Mouse (Mus musculus) layer of hippocampus, adult 9-11 months (tissue): ENCODE measurements around the gene Tspan5.
A peak's percentile ranks its signal among the peaks of the same experiment; 100 is the strongest.

ENCODE experiments used
- DNase-seq: peaks from one replicate; pipeline ENCODE4 v3.0.0; 2022

Tspan5 gene

GRCm38 (mm10) chr3:138773871-138774606 lies 32.0 kb downstream of the Tspan5 start:
- DNase-seq, result no peak

DNA sequence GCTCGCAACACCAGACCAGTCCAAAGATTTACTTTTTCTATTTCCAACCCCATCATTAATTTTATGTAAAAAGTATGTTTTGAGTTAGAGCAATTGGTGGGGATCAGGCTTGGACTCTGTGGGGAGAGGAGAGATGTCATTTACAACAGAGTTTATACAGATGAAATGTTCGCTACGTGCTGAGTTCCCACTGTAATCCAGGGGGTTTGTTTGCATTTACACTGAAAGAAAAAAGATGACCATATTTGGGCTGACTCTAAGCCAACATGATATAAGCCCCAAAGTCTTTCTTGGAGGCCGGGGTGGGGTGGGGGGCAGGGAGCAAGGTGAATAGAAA lies 32.6 kb downstream of the Tspan5 start:
- no peak for DNase-seq

DNA sequence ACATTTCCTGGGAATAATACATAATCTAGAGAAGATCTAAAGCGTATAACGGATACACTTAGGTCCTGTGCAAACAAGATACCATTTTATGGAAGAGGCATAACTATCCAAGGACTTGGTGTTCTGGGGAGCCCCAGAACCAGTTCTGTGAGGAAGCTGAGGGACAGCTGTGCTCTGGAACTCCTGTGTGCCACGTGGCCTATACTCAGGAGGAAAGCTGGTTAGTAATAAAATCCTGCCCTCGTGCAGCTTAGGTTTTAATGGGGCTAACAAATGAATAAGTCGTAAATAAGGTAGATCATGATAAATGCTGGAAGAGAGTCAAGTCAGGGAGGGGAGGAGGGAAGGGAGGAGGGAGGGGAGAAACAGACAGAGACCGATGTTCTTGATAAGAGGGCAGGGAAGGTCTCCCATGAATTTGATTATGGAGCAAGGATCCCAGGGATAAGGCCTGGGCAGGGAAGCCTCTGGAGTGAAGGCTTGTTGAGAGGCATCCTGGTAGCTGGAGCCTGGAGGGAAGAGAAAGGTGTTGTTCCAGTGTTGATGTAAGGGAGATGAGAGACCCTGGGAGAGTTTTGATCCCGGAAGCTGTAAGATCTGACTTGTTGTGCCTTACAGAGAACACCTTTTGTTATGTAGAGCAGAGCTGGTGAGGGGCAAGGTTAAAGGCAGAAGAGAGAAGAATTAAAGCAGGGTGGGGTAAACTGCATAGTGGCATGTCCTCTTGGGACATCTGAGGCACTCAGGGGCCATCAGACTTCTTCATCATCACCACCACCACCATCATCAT lies 34.1 kb downstream of the Tspan5 start:
- no peak for DNase-seq

DNA sequence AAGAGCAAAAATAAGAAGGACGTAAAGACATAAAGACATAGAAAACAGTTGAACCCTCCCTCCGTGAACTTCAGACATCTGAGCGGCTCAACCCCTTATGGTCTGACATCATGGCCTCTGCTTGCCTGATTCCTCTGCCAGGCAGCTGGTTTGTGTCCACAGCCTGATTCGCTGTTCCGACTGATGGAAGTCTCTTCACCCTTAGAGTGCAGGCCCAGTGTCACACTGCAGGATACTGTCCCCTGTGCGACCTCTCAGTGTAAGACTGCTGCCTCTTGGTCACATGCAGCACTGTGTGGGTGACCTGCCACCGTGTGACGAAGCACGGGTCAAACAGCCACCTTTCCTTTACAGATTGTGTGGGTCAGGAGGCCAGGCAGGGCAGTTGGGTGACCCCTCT lies 39.5 kb downstream of the Tspan5 start:
- no peak for DNase-seq

DNA sequence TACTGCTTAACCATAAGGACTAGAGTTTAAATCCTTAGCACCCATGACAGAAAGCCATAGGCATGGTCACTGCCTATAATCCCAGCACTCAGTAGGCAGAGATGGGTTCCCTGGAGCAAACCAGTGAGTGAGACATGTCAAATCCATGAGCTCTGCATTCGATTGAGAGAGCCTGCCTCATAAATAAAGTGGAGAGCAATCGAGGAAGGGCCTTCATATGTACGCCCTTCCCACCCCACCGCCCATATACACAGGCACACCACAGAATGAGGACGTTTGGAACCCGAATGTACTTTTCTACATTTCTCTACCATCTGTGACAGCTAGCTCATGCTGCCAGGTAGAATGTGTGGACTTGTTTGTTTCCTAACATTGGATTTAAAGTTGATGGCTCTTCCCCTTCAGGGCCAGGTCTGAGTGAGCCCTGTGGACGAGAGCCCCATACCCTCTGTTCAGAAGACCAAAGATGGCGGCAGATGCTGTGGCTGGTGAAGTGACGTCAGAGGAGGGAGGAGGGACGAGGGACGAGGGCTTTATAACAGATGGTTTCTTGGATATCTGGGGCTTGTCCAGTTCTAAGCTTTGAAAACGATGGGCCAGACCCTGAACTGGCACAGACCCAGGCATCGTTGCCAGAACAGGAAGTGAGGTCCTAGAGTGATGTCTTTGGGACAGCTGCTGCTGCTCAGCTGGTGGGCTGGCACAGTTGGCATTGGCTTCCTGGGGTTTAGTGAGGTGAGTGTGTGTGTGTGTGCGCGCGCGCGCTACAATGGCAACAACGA lies 42.1 kb downstream of the Tspan5 start:
- DNase-seq, result no peak

- DNase-seq, result no peak
Observed at GRCm38 (mm10) chr3:138784641-138785025, 42.6 kb downstream of the Tspan5 start.

- peak; percentile 83 for DNase-seq
Observed at GRCm38 (mm10) chr3:138787758-138788488, 45.9 kb downstream of the Tspan5 start.

- no peak for DNase-seq
Observed at GRCm38 (mm10) chr3:138788489-138788850, 46.5 kb downstream of the Tspan5 start.

GRCm38 (mm10) chr3:138789275-138789674 lies 47.3 kb downstream of the Tspan5 start:
- no peak for DNase-seq

- DNase-seq, result no peak
Observed at GRCm38 (mm10) chr3:138794533-138794932, 52.5 kb downstream of the Tspan5 start.

- no peak for DNase-seq
Observed at GRCm38 (mm10) chr3:138795951-138796350, 54.0 kb downstream of the Tspan5 start.

DNA sequence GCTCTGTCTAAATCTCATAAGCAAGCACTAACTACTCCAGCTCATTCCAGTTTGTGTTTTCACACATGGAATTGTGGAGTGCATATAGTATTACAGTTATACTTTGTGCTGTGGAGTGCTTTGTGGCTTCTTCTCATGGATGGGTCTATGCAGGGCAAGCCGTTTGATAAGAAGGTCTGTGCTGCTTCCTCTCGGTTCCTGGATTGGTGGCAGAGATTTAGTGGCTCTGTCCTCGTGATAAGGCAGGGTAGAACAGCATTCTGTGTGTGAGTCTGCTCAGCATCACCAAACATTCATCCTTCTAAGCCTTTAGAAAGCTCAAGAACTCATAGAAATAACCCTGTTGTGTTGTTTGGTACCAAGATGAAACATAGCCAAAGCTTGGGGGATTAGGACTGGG lies 54.6 kb downstream of the Tspan5 start:
- no peak for DNase-seq

GRCm38 (mm10) chr3:138800664-138801411 lies 58.8 kb downstream of the Tspan5 start:
- DNase-seq, result peak; percentile 52

- DNase-seq, result no peak
Observed at GRCm38 (mm10) chr3:138801661-138802060, 59.7 kb downstream of the Tspan5 start.

DNA sequence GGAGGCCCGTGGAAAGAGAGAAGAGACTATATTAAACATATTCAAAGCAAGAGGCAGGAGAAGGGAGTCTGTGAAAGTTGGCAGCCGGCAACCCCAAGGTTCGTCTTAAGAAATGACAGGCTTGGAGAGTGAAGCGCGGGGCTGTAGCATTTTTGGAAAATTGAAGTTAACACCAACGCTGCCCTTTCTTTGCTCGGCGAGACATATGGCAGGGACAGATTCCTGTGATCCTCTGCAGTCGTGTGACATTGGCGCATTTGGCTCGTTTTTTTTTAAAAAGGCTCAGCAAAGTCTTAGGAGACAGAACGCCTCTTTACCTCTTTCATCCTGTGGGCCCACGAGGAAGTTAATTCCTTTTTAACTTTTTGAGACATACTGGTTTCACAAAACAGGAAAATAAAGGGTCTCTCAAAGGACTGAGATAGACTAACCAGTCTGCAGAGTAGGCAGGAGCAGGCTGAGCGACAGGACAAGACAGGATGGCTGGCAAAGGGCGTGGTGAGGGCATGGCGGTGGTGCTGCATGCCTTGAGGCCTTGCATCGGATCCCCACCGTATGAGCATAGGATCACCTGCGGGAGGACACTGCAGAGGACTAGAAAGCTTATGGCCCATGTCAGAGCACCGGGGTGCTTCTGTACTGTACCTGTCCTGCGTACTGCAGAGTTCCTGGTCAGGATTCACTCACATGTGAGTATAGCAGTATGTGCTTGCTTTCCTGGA lies 60.9 kb downstream of the Tspan5 start:
- DNase-seq, result peak; percentile 38

DNA sequence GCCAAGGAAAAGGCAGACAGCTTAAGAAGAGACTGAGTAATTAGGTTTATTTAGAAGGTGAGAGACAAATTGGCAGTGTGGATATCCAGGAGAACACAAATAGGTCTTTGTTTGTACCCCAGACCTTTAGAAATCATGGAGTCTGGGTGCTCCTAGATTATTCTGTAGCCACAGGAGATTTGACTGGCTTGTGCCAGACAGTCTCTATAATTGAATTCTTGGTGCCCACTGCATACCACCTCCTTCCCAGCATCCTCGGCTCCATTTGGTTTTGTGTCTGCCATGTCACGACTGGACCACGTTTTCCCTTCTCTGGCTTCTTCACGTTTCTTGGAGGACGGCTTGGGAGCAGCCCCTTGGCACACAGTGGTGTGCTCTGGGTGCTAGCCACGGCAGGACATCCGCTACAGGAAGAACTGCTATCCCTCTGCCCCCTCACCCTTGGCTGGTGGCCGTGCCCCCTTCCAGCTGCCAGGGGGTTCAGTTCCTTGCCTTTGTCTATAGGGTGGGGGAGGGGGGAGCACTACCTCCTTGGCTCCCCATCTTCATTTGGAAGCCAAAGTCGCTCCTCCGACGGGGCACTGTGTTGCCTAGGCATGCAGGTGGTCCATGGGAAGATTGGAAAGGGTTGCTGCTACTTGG lies 61.6 kb downstream of the Tspan5 start:
- DNase-seq, result no peak

- DNase-seq, result no peak
Observed at GRCm38 (mm10) chr3:138804104-138805048, 62.4 kb downstream of the Tspan5 start.

GRCm38 (mm10) chr3:138807795-138808194 lies 65.8 kb downstream of the Tspan5 start:
- DNase-seq, result no peak

GRCm38 (mm10) chr3:138809509-138809908 lies 67.5 kb downstream of the Tspan5 start:
- DNase-seq, result no peak

GRCm38 (mm10) chr3:138812565-138812964 lies 70.6 kb downstream of the Tspan5 start:
- no peak for DNase-seq
